17 mouse cellular contexts compared by ENCODE assay signal in the genomic region with DNA sequence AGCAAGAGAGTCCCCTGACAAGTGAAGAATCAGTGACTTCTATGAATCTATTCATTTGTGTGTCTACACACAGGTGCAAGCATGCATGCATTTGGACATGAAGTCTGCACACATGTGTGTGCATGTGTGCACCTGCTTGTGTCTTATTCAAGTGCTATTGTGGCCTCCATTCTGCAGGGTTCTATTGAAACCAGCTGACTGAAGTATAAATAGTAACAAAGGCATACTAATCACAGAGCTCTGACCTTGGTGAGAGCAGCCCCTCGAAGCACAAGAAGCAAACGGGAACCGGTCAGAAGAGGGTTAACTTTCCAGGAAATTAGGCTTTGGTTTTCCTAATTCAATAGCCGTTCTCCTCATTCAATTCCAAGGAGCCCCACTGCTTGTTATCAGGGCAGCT.
DNase-seq lines count a peak whose midpoint lies in the region; ATAC-seq lines count a peak whose summit lies in the region.
"Had no signal": no experiment of that assay in that cellular context is flagged by ENCODE, and none has a peak within 500 bp of the region (broad histone marks: within the 10 kb centered on the region; RNA-seq: fewer than 3 reads in every experiment).

No protein-coding gene starts in this region.

- WGBS in heart, embryonic 13.5 days = 17% methylated on average over 4 of the region's 4 CpGs
- 24% methylated on average over 4 of the region's 4 CpGs for WGBS in midbrain, embryonic 12.5 days
- WGBS in midbrain, embryonic 10.5 days = 49% methylated on average over 4 of the region's 4 CpGs
- 6% methylated on average over 4 of the region's 4 CpGs for whole genome bisulfite sequencing in forebrain, embryonic 12.5 days

- no peaks in the 10 kb centered on the region for H3K36me3 ChIP-seq in heart, embryonic 13.5 days
- no peaks in the 10 kb centered on the region for H3K36me3 ChIP-seq in midbrain, embryonic 12.5 days
- H3K36me3 ChIP-seq in midbrain, embryonic 10.5 days = no peaks in the 10 kb centered on the region
- peaks cover 11% of the 10 kb centered on the region for H3K36me3 ChIP-seq in forebrain, embryonic 12.5 days (replicated peaks)
- H3K36me3 ChIP-seq: G1E; hindbrain, embryonic 12.5 days; intestine, embryonic 15.5 days; liver, embryonic 12.5 days; stomach, embryonic 15.5 days had no signal

- H3K27me3 ChIP-seq in heart, embryonic 13.5 days (replicated peaks) = no peaks in the 10 kb centered on the region
- no peaks in the 10 kb centered on the region; the same call in 1 of the 2 replicates for H3K27me3 ChIP-seq in midbrain, embryonic 12.5 days
- no peaks in the 10 kb centered on the region; the same call in 1 of the 2 replicates for H3K27me3 ChIP-seq in midbrain, embryonic 10.5 days (ENCODE audit: low read depth, poor library complexity, severe bottlenecking)
- H3K27me3 ChIP-seq in forebrain, embryonic 12.5 days = no peaks in the 10 kb centered on the region
- H3K27me3 ChIP-seq: hindbrain, embryonic 12.5 days; intestine, embryonic 15.5 days; liver, embryonic 12.5 days; stomach, embryonic 15.5 days had no signal

- peak overlapping the region; percentile 66 for H3K27ac ChIP-seq in heart, embryonic 13.5 days (replicated peaks)
- no peak overlapping the region; the same call in 1 of the 2 replicates for H3K27ac ChIP-seq in midbrain, embryonic 12.5 days (replicated peaks)
- H3K27ac ChIP-seq in midbrain, embryonic 10.5 days (replicated peaks) = no peak overlapping the region
- H3K27ac ChIP-seq in forebrain, embryonic 12.5 days = peak overlapping the region; percentile 54
- H3K27ac ChIP-seq: hindbrain, embryonic 12.5 days; intestine, embryonic 15.5 days; liver, embryonic 12.5 days; stomach, embryonic 15.5 days had no signal

- H3K4me1 ChIP-seq in heart, embryonic 13.5 days = peaks cover 24% of the 10 kb centered on the region
- peaks cover 23% of the 10 kb centered on the region; the same call in 1 of the 2 replicates for H3K4me1 ChIP-seq in midbrain, embryonic 12.5 days
- H3K4me1 ChIP-seq in midbrain, embryonic 10.5 days = peaks cover 16% of the 10 kb centered on the region
- H3K4me1 ChIP-seq in forebrain, embryonic 12.5 days = peaks cover 21% of the 10 kb centered on the region
- H3K4me1 ChIP-seq: intestine, embryonic 15.5 days; liver, embryonic 12.5 days; stomach, embryonic 15.5 days had no signal

- peaks cover 5% of the 10 kb centered on the region; the same call in 1 of the 2 replicates for H3K9me3 ChIP-seq in heart, embryonic 13.5 days
- H3K9me3 ChIP-seq in midbrain, embryonic 12.5 days = no peaks in the 10 kb centered on the region
- no peaks in the 10 kb centered on the region for H3K9me3 ChIP-seq in midbrain, embryonic 10.5 days (replicated peaks)
- H3K9me3 ChIP-seq in forebrain, embryonic 12.5 days = no peaks in the 10 kb centered on the region
- H3K9me3 ChIP-seq: hindbrain, embryonic 12.5 days; intestine, embryonic 15.5 days; liver, embryonic 12.5 days; stomach, embryonic 15.5 days had no signal

- no peak for DNase-seq in heart, adult 8-10 months (ENCODE audit: low spot score)
- DNase-seq in midbrain, embryonic 10.5 days (ENCODE audit: low spot score) = no peak
- no peak for DNase-seq in right cerebral cortex, adult 18-20 months
- no peak for DNase-seq in right cerebral cortex, postnatal 25 days
- DNase-seq: cerebellum, postnatal 36 days; kidney, postnatal 10 days; lung, embryonic 14.5 days; lung, postnatal 4 days; thymus, adult 2 months had no signal

- peak overlapping the region; percentile 60 for H3K9ac ChIP-seq in heart, embryonic 13.5 days
- no peak overlapping the region for H3K9ac ChIP-seq in midbrain, embryonic 12.5 days (replicated peaks)
- H3K9ac ChIP-seq in forebrain, embryonic 12.5 days = no peak overlapping the region
- H3K9ac ChIP-seq: hindbrain, embryonic 12.5 days; intestine, embryonic 15.5 days; liver, embryonic 12.5 days; lung, embryonic 14.5 days; stomach, embryonic 15.5 days had no signal

- no peak overlapping the region for H3K4me3 ChIP-seq in heart, embryonic 13.5 days
- H3K4me3 ChIP-seq in midbrain, embryonic 12.5 days = no peak overlapping the region
- no peak overlapping the region for H3K4me3 ChIP-seq in midbrain, embryonic 10.5 days
- no peak overlapping the region for H3K4me3 ChIP-seq in forebrain, embryonic 12.5 days (replicated peaks)
- H3K4me3 ChIP-seq: hindbrain, embryonic 12.5 days; intestine, embryonic 15.5 days; liver, embryonic 12.5 days; stomach, embryonic 15.5 days had no signal

- H3K4me2 ChIP-seq in heart, embryonic 13.5 days = peak overlapping the region; percentile 41
- H3K4me2 ChIP-seq in midbrain, embryonic 12.5 days (replicated peaks) = no peak overlapping the region
- peak overlapping the region; percentile 25 for H3K4me2 ChIP-seq in forebrain, embryonic 12.5 days
- H3K4me2 ChIP-seq: hindbrain, embryonic 12.5 days; intestine, embryonic 15.5 days; liver, embryonic 12.5 days; lung, embryonic 14.5 days; stomach, embryonic 15.5 days had no signal

- ATAC-seq in heart, embryonic 13.5 days (ENCODE audit: extremely low read depth, insufficient number of reproducible peaks, low FRiP score, low TSS enrichment) = no peak
- peak; percentile 53; the same call in 1 of the 2 replicates for ATAC-seq in midbrain, embryonic 12.5 days (ENCODE audit: low FRiP score, low read depth)
- ATAC-seq in forebrain, embryonic 12.5 days (ENCODE audit: low FRiP score) = peak; percentile 57; the same call in 1 of the 2 replicates
- ATAC-seq: intestine, embryonic 15.5 days; liver, embryonic 12.5 days had no signal

Comparison
In these comparisons a context has a peak if more than half of its experiments do, and no peak if none do; other contexts are left out.
1. H3K27ac ChIP-seq: peak in heart, embryonic 13.5 days (single experiment) and forebrain, embryonic 12.5 days (single experiment); none in midbrain, embryonic 12.5 days (single experiment) and midbrain, embryonic 10.5 days (single experiment).